Mouse (Mus musculus) cerebral cortex, adult 2 months (tissue): ENCODE measurements around the gene Hipk1.

ENCODE experiments used
- WGBS: fragments of 180-500 bp; shearing (Covaris S2); methylation state at CpG from one replicate; pipeline ENCODE4 v1.1.7; 2018; 5-methylcytosine and 5-hydroxymethylcytosine counted together

Hipk1 gene

GRCm38 (mm10) chr3:103792111-103792406 lies 696 bp upstream of the Hipk1 start:
- WGBS: 73% methylated on average over 5 of the region's 5 CpGs

GRCm38 (mm10) chr3:103790346-103791145 lies 817 bp downstream of the Hipk1 start:
- WGBS: under 1% methylated on average over 50 of the region's 61 CpGs

- WGBS: 1% methylated on average over 14 of the region's 14 CpGs
Observed at GRCm38 (mm10) chr3:103789891-103790345, 1.4 kb downstream of the Hipk1 start.

DNA sequence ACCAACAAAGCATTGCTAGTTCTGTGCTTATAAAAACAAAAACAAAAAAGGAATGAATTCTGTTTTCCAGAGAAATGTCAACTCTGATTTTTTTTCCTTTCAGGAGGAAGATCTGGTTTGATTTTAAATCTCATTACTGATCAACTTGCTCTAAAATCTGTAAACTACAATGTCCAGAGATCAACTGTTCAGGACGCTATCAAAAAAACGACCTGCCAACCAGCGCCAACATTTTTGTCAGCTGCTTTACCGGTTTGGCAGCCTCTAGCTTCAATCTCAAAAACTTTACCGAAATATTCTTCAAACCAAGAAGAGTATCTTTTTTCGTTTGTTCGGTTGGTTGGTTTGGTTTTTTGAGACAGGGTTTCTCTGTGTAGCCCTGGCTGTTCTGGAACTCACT lies 2.3 kb downstream of the Hipk1 start:
- 62% methylated on average over 7 of the region's 7 CpGs for WGBS

- WGBS: 63% methylated on average over 7 of the region's 7 CpGs
Observed at GRCm38 (mm10) chr3:103787225-103787624, 4.1 kb downstream of the Hipk1 start.

- 86% methylated on average over 4 of the region's 4 CpGs for WGBS
Observed at GRCm38 (mm10) chr3:103782844-103783609, 8.3 kb downstream of the Hipk1 start.

DNA sequence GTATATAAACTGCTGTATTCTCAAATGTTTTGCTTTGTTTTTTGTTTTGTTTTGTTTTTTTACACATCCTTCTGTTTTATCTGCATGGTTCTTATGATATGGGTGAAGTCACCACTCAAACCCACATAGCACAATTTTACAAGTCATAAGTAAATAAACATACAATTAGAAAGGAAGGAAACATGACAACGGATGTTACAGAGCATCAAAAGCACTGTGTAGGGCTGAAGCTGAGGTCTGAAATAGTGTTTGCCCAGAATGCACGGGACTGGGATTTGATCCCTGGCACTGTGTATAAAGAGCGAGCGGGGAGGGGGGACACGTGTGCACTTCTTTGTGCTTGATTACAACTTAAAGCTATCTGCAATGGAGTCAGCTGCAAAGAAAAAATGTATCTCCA lies 10.6 kb downstream of the Hipk1 start:
- 51% methylated on average over 5 of the region's 5 CpGs for WGBS

DNA sequence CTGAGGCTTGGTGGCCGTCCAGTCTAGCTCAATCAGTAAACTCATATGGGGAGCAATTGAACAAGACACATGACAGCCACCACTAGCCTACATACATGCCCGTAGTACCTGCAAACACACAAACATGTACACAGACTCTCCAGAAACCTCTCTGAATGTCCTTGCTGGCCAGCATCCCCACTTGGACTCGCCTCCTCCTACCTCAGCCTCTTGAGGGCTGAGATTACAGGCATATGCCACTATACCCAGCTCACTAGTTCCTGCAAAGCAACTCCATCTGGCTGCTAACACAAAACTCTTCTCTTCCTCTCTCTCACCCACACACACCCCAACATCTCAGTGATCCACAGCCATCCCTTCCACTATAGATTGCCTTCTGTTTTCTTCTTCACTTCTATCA lies 11.1 kb downstream of the Hipk1 start:
- 65% methylated on average over 3 of the region's 3 CpGs for WGBS

- WGBS: 42% methylated on average over 7 of the region's 7 CpGs
Observed at GRCm38 (mm10) chr3:103779183-103779582, 12.2 kb downstream of the Hipk1 start.

GRCm38 (mm10) chr3:103778660-103779059 lies 12.7 kb downstream of the Hipk1 start:
- 73% methylated on average over 6 of the region's 6 CpGs for WGBS

DNA sequence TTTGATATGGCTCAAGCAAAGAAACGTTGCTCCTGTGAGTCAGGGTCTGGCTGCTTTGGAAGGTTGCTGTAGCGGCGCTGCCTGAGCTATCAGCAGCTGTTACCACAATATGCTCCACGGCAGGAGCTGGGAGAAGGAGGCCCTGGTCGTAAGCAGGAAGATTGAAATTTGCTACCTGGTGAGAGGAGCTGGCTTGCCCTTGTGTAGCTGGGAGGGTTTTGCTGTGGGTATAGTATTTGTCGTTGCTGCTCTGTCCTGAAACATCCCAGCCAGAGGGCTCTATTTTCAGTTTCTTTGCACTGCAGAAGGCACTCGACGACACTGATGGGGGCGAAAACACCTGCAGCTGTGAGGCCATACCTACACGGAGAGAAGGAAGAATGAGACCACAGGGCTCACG lies 13.4 kb downstream of the Hipk1 start:
- WGBS: 57% methylated on average over 11 of the region's 11 CpGs

DNA sequence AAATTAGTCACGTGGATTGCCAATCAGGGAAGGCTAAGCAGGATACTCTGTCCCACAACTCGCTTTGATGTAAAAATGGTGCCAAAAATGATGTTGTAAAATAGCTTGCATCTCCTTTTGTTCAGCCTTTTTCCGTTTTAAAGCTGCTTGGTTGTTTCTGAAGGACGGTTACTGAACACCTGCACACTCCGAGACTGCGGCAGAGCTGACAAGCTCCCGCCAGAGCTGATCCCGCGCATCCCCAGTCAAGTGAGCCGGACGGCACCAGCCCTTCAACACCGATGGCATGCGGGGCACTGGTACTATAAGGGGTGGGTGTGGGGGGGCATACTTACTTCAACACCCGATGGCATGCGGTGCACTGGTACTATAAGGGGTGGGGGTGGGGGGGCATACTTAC lies 17.4 kb downstream of the Hipk1 start:
- 71% methylated on average over 15 of the region's 15 CpGs for WGBS

DNA sequence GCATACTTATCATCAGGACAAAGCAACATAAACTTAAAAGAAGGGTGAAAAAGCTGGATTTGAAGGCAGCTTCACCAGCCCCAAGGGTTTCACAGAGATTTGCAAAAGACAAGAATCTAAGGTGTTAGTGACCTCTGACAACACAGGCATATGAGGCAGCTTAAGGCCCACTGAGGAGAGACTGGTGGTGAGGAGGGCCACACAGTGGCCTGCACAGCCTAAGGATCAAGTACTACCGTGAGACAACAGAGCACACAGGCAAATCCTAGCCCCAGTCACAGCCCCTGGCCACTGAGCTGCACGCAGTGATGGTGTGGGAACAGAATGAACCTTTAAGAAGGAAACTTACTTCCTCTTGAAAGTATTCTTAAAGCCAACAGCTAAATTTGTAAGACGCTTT lies 17.9 kb downstream of the Hipk1 start:
- 61% methylated on average over 3 of the region's 3 CpGs for WGBS

GRCm38 (mm10) chr3:103772846-103773245 lies 18.5 kb downstream of the Hipk1 start:
- WGBS: 50% methylated on average over 4 of the region's 4 CpGs

DNA sequence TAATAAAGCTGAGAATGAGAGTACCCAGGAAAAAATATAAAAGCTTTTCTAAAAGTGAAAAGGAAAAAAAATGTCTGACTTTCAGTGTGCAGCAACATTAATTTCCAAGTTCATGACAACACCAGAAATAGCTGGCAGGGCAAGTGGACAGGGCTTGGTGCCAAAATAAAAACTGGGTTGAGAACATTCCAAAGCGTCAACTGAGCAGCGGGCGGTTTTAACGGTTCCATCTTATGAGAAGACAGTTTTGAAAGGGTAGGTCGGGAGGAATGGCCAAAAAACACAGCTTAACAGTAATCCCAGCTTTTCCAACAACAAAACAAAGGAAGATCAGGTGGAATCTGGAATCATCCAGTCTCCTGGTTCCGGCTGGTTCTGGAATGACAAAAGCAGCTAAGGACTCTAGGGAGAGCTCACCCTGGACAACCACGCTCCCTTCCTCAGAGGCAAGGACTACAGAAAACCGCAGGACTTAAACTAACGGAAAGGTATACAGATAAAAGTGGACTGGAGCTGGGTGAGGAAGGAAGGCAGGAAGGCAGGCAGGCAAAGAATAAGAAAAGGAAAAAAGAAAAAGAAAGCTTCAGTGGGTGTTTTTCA lies 19.7 kb downstream of the Hipk1 start:
- WGBS: 40% methylated on average over 9 of the region's 9 CpGs

DNA sequence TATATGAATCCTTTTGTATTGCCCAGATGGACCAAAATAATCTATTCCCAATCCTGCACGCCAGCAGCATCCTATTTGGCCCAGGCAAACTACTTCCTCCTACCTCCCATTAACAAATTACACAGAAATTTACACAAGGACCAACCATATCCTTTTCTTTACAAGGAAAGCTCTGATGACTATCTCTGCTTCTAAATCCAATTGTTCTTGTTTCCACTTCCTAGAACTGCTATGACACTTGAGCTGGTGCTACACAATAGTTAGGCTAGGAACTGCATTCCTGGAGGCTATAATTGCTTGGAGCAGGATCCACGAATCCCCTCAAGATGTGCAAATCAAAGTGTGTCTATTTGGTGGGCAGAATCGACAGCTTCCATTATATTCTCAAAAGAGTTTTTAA lies 24.6 kb downstream of the Hipk1 start:
- 65% methylated on average over 3 of the region's 3 CpGs for WGBS

DNA sequence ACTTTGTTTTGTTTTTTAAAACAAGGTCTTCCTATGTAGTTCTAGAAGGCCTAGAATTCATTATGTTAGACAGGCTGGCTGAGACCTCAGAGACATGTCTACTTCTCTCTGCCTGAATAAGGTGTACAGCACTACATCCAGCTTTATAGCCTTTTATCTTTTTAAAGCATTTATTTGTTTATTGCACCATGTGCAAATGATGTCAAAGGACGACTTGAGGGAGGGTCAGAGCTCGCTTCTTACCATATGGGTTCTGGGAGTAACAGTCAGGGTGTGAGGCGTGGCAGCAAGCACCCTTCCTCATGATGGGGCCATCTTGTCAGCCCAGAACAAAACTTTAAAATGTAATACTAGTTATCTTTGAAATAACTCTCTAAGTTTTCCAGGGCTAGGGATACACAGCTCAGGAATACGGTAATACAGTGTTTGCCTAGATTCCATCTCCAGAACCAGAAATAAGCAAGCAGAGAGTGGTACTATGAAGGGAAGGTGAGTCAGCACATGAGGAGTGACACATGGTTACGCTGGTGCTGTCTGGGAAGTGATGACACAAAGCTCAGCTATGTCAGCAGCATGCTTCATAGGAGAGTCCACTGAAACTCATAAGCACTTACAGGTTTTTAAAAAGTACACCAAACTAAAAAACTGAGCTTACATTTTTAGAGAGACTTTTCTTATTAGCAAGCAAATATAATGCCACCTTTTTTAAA lies 31.9 kb downstream of the Hipk1 start:
- WGBS: 81% methylated on average over 5 of the region's 5 CpGs

DNA sequence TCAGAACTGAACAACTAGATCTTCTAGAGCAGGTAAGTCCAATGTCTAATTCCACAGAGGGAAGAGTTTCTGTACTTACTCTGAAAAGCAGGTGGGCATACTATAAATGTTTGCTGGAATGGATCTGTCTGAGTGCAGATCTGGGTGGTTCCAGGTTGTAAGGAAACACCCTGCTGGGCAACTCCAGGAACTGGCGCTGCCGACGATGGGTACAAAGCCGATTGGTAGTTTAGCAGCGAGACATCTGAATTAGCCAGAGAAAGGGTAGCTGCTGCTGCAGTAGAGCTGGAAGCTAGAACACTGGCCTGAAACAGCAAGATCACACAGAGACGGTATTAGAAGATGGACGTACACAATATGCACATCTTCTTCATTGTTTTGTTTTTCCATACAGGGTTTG lies 32.9 kb downstream of the Hipk1 start:
- 83% methylated on average over 7 of the region's 7 CpGs for WGBS

GRCm38 (mm10) chr3:103756920-103757319 lies 34.4 kb downstream of the Hipk1 start:
- 87% methylated on average over 2 of the region's 2 CpGs for WGBS

DNA sequence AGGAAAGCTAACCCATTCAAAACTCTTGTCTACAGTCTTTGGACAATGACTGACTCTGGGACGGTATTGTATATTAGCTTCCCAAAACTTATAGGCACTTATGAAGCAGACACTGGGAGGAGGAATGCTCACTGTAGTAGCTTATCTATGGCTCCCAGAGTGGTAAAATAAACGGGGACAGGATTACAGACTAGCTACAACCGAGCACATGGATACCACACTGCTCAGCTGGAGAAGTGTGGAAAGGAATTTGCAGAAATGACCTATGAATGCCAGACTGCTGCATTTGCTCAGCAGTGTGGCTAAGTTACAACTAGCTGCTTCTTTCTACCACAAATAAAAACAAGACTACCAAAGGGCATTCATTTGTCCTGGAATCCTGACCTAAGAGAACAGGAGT lies 36.0 kb downstream of the Hipk1 start:
- WGBS: 80% methylated on average over 3 of the region's 3 CpGs

DNA sequence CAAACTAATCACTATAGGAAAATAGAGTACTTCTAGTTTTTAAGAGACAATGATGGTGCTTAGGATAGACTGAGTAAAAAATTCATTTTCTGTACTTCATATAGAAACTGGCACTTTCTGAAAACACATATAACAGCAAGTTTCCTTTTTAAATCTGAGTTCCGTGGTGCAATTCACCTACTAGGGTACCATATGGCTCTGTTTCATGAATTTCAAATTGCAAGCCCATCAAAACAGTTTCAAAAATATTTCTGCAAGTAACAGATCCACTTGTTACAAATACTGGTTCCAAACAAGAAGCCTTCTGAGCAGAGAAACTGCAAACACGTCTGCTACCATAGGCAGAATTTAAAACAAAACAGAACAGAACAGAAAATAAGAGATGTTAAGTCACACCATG lies 39.8 kb downstream of the Hipk1 start:
- WGBS: 48% methylated on average over 2 of the region's 2 CpGs

DNA sequence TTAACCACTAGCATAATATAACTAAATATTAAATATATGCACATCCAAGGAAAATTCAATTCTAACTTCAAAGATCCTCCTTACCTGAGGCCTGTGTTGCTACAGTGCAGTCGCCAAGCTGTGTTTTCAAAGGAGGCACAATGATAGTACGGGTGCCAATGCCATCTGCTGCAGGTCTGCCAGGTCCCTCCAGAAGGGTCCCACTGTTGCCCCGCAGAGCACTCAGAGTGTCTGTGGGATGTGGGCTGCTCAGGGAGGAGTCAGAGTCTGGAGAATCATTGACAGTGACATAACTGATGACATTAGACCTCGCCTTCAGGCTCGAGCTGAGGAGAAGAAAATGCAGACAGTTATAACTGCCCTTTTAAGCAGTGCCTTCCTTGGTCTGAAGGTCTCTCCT lies 44.7 kb downstream of the Hipk1 start:
- WGBS: 86% methylated on average over 5 of the region's 5 CpGs
